Mouse (Mus musculus): ENCODE measurements around the gene Aqp7.

Aqp7 gene

DNA sequence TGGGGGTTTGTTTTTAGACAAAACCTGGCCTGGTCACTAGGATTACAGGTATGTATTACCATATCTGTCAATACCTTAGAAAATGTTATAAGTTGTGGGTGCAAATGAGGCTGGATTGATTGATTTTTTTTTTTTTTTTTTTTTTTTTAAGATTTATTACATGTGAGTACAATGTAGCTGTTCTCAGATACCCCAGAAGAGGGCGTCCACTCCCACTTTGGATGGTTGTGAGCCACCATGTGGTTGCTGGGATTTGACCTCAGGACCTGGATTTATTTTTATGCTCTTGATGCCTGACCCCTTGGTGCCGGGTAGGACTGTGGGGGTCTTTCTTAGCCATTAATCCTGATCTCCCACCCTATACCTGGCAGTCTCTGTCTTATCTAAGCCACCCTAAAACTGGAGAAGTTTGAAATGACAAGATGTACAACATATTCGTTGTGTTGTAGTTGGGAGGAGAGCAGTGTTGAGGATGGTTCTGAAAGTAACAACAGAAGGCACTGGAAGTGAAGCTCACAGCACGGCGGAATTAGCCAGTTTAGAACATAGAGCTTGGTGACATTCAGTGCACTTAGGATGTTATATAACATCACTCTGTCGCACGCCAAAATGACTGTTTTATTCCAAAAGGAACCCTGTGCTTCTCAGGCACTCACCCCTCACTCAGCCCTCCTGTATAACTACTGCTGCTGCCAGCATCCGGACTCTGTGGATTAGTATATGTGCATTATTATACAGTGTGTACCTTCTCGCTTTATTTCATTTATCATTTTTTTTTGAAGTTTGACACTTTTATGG, 46.9 kb downstream of the Aqp7 start:
- DNase-seq (ENCODE audit: low spot score in 2 of 2), result no peak

DNA sequence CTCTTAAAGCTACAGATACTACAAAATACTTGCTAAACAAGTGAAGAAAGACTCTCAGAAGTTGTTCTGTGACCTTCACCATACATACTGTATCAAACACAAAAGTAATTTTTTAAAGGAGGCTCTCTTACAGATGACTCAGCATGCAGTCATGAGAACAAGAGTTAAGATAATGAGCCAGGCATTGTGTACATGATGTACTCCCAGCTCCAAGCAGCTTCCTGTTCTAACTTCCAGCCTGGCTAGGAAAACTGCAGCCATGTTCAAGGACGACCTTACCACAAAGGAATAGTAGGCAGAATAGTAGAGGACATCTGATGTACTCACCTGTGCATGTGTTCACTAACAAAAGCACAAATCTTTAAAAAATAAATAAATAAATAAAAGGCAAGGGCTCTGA, 47.7 kb downstream of the Aqp7 start:
- no peak for DNase-seq (ENCODE audit: low spot score in 2 of 2)

DNA sequence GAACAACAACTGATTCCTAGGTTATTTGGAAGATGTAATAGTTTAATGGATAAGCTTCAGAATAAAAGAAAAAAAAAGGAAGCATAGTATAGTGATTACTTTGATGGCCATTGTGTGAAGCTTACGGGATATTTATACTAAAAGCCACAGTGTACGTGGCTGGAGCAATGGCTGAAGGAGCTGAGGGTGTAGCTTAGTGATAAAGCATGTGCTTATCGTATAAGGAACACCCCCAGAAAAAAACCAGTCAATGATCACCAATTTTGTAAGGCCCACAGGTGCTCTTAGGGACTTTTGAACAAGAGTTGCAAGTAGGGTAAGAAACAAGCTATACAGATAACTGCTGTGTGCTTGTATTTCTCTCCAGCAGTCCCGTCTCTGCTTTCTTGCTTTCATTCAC, 50.0 kb downstream of the Aqp7 start:
- DNase-seq (ENCODE audit: low spot score in 2 of 2), result no peak

DNA sequence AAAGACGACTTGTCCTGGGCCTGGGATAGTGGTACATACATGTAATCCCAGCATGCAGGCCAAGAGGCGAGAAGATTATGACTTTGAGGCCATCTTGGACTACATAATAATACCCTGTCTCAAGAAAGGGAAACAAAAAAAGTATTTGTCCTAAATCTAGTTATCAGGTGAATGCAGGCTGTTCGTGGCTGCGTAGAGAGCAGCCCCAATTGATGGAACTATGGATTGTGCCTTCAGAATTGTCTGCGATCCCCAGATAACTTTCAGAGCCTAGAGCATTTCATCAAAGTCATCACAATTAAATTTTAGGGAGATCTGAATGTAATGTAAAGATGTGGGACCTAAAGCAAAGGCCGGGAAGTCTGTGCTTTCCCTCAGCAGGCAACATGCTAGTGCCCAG, 51.6 kb downstream of the Aqp7 start:
- DNase-seq (ENCODE audit: low spot score in 2 of 2), result no peak

DNA sequence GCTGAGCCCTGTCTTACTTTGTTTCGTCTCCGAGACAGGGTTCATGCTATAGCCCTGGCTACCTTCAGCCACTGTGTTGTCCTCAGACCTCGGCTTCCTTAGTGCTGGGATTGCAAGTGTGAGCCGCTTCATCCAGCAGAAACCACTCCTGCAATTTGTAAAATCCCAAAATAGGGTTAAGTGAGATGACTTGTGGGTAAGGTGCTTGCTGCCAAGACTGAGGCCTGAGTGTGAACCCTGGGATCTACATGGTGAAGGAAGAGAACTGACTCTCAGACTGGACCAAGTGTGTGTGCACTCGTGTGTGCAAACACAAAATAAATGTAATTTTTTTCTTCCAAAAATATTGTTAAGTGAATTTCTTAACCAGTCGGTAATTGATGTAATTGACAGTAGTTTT, 58.3 kb downstream of the Aqp7 start:
- no peak for DNase-seq (ENCODE audit: low spot score in 2 of 2)

DNA sequence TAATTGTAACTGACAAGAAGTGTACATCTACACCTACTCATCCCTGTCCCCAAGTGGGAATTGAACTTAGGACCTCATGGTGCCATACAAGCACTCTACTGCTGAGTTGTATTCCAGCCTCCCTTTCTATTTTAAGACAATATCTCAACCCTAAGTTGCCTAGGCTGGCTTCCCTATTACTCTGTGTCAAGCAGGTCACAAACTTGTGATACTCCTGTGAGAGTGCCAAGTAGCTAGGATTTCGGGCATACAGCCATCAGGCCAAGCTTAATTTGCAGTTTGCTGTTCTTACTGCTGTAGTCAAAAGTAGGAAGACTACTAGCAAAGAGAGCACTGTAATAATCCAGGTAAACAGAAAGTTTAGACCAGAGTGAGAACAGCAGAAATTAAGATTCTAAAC, 64.3 kb downstream of the Aqp7 start:
- DNase-seq (ENCODE audit: low spot score in 2 of 2), result no peak
